Mouse (Mus musculus): ENCODE measurements around the gene Tmem200a.

GRCm38 (mm10) chr10:25962863-25963262 is 116.0 kb downstream of the Tmem200a start:
- TF ChIP-seq CTCF (IDR thresholded peaks at IDR 0.05; ENCODE audit: borderline replicate concordance, insufficient read depth, low read depth, low read length) (no peak), POLR2A (IDR thresholded peaks at IDR 0.05; ENCODE audit: borderline replicate concordance, insufficient read depth, low read length) (no peak)
